Mouse (Mus musculus): ENCODE measurements at regions not wholly inside any gene's neighbourhood (a gene's known extent, or its start where the extent isn't known, plus 50 kb on each side); places are given as distances from the start of the nearest gene placed in this dataset.

DNA sequence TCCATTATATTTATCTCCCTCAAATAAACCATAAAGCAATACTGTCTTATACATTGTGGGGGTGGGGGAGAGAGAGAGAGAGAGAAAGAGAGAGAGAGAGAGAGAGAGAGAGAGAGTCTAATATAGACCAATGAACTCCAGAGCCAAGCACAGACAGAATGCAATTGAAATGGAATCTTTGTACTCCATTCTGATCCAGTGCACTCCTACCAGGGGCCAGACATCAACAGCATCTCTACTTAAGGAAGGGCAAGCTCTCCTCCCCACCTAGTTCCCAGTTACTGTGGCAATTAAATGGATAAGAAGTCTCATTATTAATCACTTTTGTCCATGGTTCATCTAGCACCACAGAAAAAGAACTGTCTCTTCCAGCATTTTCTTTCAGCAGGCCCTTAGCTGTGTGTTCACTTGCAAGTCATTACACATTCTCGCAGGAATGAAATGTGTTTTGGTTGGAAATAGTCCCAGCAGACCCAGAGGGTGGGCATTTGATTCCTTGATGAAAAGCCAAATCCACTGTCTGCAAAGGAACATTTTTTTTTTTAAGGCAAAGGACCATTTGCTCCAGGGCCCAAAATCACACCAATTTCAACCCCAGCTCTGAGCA is 73.8 kb upstream of the Col1a2 start:
- Histone ChIP-seq H3K36me3 (ENCODE audit: insufficient read depth, low read length) (no peaks in the 10 kb centered on the region), H3K9ac (ENCODE audit: low read depth, low read length) (no peak overlapping the region), H3K27ac (no peak overlapping the region), H3K27me3 (ENCODE audit: insufficient read depth, low read length) (no peaks in the 10 kb centered on the region), H3K4me1 (replicated peaks; ENCODE audit: insufficient read depth, low read length) (no peaks in the 10 kb centered on the region), H3K4me2 (ENCODE audit: low read length) (no peak overlapping the region), H3K4me3 (replicated peaks; ENCODE audit: low read depth, low read length) (no peak overlapping the region), H3K9me3 (replicated peaks; ENCODE audit: low read length) (no peaks in the 10 kb centered on the region)
- DNase-seq (ENCODE audit: low spot score) (no peak), ATAC-seq (replicated peaks; ENCODE audit: low FRiP score, low read depth) (no peak)
- 50% methylated on average over 1 of the region's 1 CpGs for WGBS
- TF ChIP-seq CTCF (IDR thresholded peaks at IDR 0.05; ENCODE audit: low read depth): no peak

GRCm38 (mm10) chr6:4432192-4432591 is 72.4 kb upstream of the Col1a2 start:
- DNase-seq (ENCODE audit: low spot score) (no peak), ATAC-seq (replicated peaks; ENCODE audit: low FRiP score, low read depth) (no peak)
- no peak overlapping the region for H3K4me3 ChIP-seq (replicated peaks; ENCODE audit: low read depth, low read length)
- no peak for TF ChIP-seq CTCF (IDR thresholded peaks at IDR 0.05; ENCODE audit: low read depth)
- no peaks in the 10 kb centered on the region for H3K36me3 ChIP-seq (ENCODE audit: insufficient read depth, low read length)
- no peak overlapping the region for H3K4me2 ChIP-seq (ENCODE audit: low read length)
- H3K27ac ChIP-seq: no peak overlapping the region
- H3K9ac ChIP-seq (ENCODE audit: low read depth, low read length): no peak overlapping the region
- H3K4me1 ChIP-seq (replicated peaks; ENCODE audit: insufficient read depth, low read length): no peaks in the 10 kb centered on the region
- no peaks in the 10 kb centered on the region for H3K27me3 ChIP-seq (ENCODE audit: insufficient read depth, low read length)
- H3K9me3 ChIP-seq (replicated peaks; ENCODE audit: low read length): no peaks in the 10 kb centered on the region
- 85% methylated on average over 8 of the region's 8 CpGs for WGBS

GRCm38 (mm10) chr6:4436439-4436838 is 68.2 kb upstream of the Col1a2 start:
- DNase-seq (ENCODE audit: low spot score): peak; percentile 43

GRCm38 (mm10) chr6:4436874-4437273 is 67.7 kb upstream of the Col1a2 start:
- DNase-seq (ENCODE audit: low spot score) (no peak), ATAC-seq (replicated peaks; ENCODE audit: low FRiP score, low read depth) (no peak)
- H3K4me1 ChIP-seq (replicated peaks; ENCODE audit: insufficient read depth, low read length): no peaks in the 10 kb centered on the region
- WGBS: 70% methylated on average over 1 of the region's 1 CpGs
- no peaks in the 10 kb centered on the region for H3K9me3 ChIP-seq (replicated peaks; ENCODE audit: low read length)
- H3K9ac ChIP-seq (ENCODE audit: low read depth, low read length): no peak overlapping the region
- H3K27me3 ChIP-seq (ENCODE audit: insufficient read depth, low read length): no peaks in the 10 kb centered on the region
- H3K4me2 ChIP-seq (ENCODE audit: low read length): no peak overlapping the region
- no peak overlapping the region for H3K27ac ChIP-seq
- H3K36me3 ChIP-seq (ENCODE audit: insufficient read depth, low read length): no peaks in the 10 kb centered on the region
- H3K4me3 ChIP-seq (replicated peaks; ENCODE audit: low read depth, low read length): no peak overlapping the region
- TF ChIP-seq CTCF (IDR thresholded peaks at IDR 0.05; ENCODE audit: low read depth): no peak

More at GRCm38 (mm10) chr6:4436439-4436838, 68.2 kb upstream of the Col1a2 start:
- Histone ChIP-seq H3K4me3 (replicated peaks; ENCODE audit: low read depth, low read length) (no peak overlapping the region), H3K27me3 (ENCODE audit: insufficient read depth, low read length) (no peaks in the 10 kb centered on the region), H3K4me2 (ENCODE audit: low read length) (no peak overlapping the region), H3K4me1 (replicated peaks; ENCODE audit: insufficient read depth, low read length) (no peaks in the 10 kb centered on the region), H3K9ac (ENCODE audit: low read depth, low read length) (no peak overlapping the region), H3K27ac (no peak overlapping the region), H3K9me3 (replicated peaks; ENCODE audit: low read length) (no peaks in the 10 kb centered on the region), H3K36me3 (ENCODE audit: insufficient read depth, low read length) (no peaks in the 10 kb centered on the region)
- WGBS: 52% methylated on average over 4 of the region's 4 CpGs
- ATAC-seq (replicated peaks; ENCODE audit: low FRiP score, low read depth): no peak
- no peak for TF ChIP-seq CTCF (IDR thresholded peaks at IDR 0.05; ENCODE audit: low read depth)

GRCm38 (mm10) chr6:4441618-4442167 is 62.9 kb upstream of the Col1a2 start:
- ATAC-seq (replicated peaks; ENCODE audit: low FRiP score, low read depth): no peak
- peak; percentile 73 for DNase-seq (ENCODE audit: low spot score)
- Histone ChIP-seq H3K4me3 (replicated peaks; ENCODE audit: low read depth, low read length) (no peak overlapping the region), H3K27ac (no peak overlapping the region), H3K9ac (ENCODE audit: low read depth, low read length) (no peak overlapping the region), H3K9me3 (replicated peaks; ENCODE audit: low read length) (no peaks in the 10 kb centered on the region), H3K4me2 (ENCODE audit: low read length) (no peak overlapping the region), H3K27me3 (ENCODE audit: insufficient read depth, low read length) (no peaks in the 10 kb centered on the region), H3K4me1 (replicated peaks; ENCODE audit: insufficient read depth, low read length) (no peaks in the 10 kb centered on the region), H3K36me3 (ENCODE audit: insufficient read depth, low read length) (no peaks in the 10 kb centered on the region)
- 16% methylated on average over 4 of the region's 4 CpGs for WGBS
- no peak for TF ChIP-seq CTCF (IDR thresholded peaks at IDR 0.05; ENCODE audit: low read depth)

DNA sequence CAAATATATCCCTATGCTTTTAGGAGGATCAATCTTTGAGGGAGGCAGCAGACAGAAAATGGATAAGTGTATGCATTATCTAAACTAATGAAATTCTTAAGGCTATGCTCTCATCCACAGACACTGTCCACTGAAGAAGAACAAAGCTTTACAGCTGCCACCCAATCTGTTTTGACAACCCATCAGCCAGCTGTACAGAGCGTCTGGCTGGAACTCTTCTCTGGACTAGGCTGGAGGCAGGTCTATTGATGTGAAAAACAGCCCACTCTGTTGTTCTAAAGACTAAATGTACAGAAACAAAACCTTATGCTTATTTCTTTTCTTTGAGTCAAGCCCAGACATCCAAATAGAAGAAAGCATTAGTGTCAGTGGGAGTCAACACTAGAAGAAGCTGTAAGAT is 58.7 kb upstream of the Col1a2 start:
- no peak overlapping the region for H3K9ac ChIP-seq (ENCODE audit: low read depth, low read length)
- no peak overlapping the region for H3K4me3 ChIP-seq (replicated peaks; ENCODE audit: low read depth, low read length)
- no peak for TF ChIP-seq CTCF (IDR thresholded peaks at IDR 0.05; ENCODE audit: low read depth)
- H3K27me3 ChIP-seq (ENCODE audit: insufficient read depth, low read length): no peaks in the 10 kb centered on the region
- H3K27ac ChIP-seq: no peak overlapping the region
- no peak overlapping the region for H3K4me2 ChIP-seq (ENCODE audit: low read length)
- ATAC-seq (replicated peaks; ENCODE audit: low FRiP score, low read depth) (no peak), DNase-seq (ENCODE audit: low spot score) (no peak)
- WGBS: 36% methylated on average over 1 of the region's 1 CpGs
- H3K36me3 ChIP-seq (ENCODE audit: insufficient read depth, low read length): no peaks in the 10 kb centered on the region
- H3K9me3 ChIP-seq (replicated peaks; ENCODE audit: low read length): no peaks in the 10 kb centered on the region
- no peaks in the 10 kb centered on the region for H3K4me1 ChIP-seq (replicated peaks; ENCODE audit: insufficient read depth, low read length)

DNA sequence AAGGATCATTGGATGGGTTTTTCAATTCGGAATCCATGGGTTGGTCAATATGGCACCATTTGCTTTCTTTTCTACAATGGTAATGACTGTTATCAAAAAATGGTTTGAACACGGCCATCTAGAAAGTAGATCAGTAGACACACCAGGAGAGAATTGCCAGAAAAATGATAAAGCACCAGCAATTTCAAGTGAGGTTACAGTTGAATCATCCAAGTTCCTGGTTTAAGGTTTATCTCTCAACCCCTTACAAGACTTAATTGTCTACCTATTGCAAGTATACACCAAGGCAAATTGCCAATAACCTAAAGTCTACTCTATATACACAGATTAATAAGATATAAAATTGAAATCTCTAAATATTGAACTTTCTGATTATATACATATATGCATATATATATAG is 53.4 kb upstream of the Col1a2 start:
- TF ChIP-seq CTCF (IDR thresholded peaks at IDR 0.05; ENCODE audit: low read depth): no peak
- Histone ChIP-seq H3K4me3 (replicated peaks; ENCODE audit: low read depth, low read length) (no peak overlapping the region), H3K27ac (no peak overlapping the region), H3K36me3 (ENCODE audit: insufficient read depth, low read length) (no peaks in the 10 kb centered on the region), H3K4me1 (replicated peaks; ENCODE audit: insufficient read depth, low read length) (no peaks in the 10 kb centered on the region), H3K4me2 (ENCODE audit: low read length) (no peak overlapping the region), H3K27me3 (ENCODE audit: insufficient read depth, low read length) (no peaks in the 10 kb centered on the region), H3K9ac (ENCODE audit: low read depth, low read length) (no peak overlapping the region), H3K9me3 (replicated peaks; ENCODE audit: low read length) (no peaks in the 10 kb centered on the region)
- 92% methylated on average over 2 of the region's 2 CpGs for WGBS
- ATAC-seq (replicated peaks; ENCODE audit: low FRiP score, low read depth) (no peak), DNase-seq (ENCODE audit: low spot score) (no peak)

Measured in kidney, postnatal 0 days (tissue).